Mouse (Mus musculus) brain, adult 2 months (tissue): ENCODE results near the gene Gmds.
A peak's percentile ranks its signal among the peaks of the same experiment; 100 is the strongest.

Source experiments
- DNase-seq: peaks from one replicate; pipeline ENCODE4 v3.0.0; 2011; ENCODE audit warnings: low read depth, low spot score

Gene Gmds

DNA sequence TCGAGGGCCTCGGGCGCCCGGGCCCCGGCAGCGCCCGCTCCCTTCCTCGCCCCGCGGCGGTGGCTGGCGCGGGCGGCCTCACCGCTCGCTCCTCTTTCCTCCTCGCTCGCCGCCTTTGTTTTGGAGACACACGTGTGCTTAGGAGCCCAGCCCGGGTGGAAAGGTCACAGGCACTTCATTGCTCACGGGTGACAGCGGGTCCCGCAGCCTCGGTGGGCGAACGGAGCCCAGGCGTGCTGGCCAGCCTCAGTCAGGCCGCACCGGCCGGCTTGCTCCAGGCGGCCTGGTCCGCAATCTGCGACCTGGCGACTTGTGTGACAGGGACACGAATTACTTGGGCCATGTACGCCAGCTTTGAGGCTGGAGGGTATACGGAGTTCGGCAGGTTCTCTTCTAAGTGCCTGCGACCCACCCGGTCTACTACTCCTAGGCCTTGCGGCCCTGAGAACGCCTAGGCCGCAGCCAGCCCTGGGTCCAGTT is 527.0 kb downstream of the Gmds start:
- no peak for DNase-seq

DNA sequence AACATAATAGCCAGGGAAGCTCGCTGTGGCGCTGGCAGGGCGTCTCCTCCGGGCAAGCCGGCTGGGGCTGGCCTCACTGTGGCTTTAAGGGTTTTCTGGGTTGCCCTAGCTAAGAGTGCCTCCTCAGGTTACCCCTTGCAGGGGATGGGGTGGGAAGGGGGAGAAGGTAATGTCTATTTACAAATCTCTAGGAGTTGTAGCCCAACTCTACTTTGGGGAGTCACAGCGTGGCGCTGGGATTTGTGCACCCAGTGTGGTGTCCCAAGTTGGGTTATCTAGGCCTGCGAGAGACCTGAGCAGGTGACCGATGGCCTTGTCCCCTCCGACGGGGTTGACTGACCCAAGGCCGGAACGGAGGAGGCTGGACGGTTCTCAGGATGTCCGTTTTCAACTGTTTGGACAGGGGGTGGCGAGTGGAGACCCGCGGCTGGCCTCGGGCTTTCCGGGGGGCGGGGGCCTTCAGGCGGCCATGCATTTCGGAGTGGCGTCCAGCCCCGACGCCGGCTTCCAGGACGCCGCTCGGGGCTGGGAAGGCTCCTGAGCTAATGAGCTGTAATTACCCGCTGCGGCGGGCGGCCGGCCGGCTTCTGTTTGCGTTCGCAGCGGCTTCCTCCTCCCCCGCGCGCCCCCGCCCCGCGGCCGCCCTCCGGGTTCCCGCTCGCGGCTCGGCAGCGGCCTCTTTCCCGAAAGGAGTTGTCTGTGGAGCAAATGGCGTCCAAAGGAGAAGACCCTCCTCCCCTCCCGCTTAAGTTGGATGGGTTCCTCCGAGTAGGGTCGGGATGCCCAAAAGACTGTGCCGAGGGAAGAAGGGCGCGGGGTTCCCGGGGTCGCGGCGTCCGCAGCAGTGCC is 527.6 kb downstream of the Gmds start:
- no peak for DNase-seq

DNA sequence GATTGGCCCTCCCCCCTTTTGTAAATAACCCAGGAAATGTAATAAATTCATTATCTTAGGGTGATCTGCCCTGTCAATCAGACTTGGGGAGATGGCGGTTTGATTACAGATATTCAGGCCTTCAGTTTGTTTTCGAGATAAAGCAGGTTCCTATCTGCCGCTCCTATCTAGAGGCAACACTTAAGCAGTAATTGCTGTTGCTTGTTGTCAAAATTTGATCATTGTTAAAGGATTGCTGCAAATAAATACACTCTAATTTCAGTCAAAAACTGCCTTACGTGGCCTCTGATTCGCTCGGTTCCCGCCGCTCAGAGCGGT is 528.2 kb downstream of the Gmds start:
- no peak for DNase-seq

- DNase-seq, result no peak
Observed at GRCm38 (mm10) chr13:31809701-31810100, 528.8 kb downstream of the Gmds start.

- DNase-seq, result no peak
Observed at GRCm38 (mm10) chr13:31808804-31809420, 529.6 kb downstream of the Gmds start.

DNA sequence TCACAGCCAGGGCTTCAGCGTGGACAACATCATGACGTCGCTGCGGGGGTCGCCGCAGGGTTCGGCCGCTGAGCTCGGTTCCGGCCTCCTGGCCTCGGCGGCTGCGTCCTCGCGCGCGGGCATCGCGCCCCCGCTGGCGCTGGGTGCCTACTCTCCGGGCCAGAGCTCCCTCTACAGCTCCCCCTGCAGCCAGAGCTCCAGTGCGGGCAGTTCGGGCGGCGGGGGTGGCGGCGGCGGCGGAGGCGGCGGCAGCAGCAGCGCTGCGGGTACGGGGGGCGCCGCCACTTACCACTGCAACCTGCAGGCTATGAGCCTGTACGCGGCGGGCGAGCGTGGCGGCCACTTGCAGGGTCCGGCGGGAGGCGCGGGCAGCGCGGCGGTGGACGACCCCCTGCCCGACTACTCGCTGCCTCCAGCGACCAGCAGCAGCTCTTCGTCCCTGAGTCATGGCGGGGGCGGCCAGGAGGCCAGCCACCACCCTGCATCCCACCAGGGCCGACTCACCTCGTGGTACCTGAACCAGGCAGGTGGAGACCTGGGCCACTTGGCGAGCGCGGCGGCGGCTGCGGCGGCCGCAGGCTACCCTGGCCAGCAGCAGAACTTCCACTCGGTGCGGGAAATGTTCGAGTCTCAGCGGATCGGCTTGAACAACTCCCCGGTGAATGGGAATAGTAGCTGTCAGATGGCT is 530.3 kb downstream of the Gmds start:
- DNase-seq, result no peak

GRCm38 (mm10) chr13:31807736-31808115 is 530.8 kb downstream of the Gmds start:
- DNase-seq, result no peak

DNA sequence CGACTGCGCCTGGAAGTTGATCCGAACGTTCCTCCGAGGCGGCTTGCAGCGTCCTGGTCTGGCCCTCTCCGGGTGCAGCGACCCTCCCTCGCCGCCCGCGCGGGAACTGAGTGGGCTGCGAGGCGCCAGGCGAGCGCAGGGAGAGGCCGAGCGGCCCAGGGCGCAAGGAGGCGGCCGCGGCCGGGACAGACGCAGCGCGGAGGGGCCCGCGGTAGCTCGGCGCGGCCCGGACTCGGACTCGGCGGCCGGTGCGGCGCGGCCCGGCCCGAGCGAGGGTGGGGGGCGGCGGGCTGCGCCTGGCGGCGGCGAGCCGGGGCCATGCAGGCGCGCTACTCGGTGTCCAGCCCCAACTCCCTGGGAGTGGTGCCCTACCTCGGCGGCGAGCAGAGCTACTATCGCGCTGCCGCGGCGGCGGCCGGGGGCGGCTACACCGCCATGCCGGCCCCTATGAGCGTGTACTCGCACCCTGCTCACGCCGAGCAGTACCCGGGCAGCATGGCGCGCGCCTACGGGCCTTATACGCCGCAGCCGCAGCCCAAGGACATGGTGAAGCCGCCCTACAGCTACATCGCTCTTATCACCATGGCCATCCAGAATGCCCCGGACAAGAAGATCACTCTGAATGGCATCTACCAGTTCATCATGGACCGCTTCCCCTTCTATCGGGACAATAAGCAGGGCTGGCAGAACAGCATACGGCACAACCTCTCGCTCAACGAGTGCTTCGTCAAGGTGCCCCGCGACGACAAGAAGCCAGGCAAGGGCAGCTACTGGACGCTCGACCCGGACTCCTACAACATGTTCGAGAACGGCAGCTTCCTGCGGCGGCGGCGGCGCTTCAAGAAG is 531.4 kb downstream of the Gmds start:
- DNase-seq, result no peak

DNA sequence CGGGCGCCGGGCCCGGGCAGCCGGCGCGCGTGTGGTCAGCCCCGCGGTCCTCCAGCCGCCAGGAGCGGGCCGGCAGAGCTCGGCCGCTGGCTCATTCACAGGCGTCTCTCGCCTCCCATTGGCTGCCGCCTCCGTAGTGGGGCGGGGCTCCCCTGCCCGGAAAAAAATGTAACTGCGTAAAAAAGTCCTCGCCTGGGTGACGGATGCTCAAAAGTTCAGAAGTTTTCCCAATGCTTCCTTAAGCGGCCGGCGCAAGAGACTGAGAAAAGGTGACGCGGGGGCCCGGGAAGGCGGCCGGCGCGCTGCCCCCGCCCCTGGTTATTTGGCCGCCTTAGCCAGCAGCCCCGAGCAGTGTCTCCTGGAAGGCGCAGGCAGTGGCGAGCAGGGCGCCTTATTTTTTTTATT is 532.1 kb downstream of the Gmds start, which contains the start of gene Foxc1:
TSS of gene Foxc1 (plus strand) at position 206 of the 405 bp plus-strand sequence.
- DNase-seq, result peak; percentile 55

GRCm38 (mm10) chr13:31805831-31806427 is 532.6 kb downstream of the Gmds start:
- DNase-seq, result no peak

DNA sequence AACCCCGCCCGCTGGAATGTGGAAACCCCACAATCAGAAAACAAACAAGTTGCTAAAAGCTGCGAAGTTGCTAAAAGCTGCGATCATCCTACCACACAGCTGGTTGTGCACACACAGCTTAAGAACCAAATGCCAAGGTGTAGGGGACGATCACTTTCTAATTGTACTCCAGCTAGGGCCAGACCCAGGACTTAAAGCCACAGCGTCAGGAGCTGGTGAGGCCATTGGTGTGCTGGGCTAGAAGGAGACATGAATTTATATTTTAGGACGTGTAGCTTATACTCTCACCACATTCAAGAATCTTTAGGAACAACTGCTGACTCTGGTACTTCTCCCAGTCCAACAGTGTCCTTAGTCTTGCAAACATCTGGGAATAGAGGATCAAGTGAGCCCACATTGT is 534.0 kb downstream of the Gmds start:
- DNase-seq, result no peak

DNA sequence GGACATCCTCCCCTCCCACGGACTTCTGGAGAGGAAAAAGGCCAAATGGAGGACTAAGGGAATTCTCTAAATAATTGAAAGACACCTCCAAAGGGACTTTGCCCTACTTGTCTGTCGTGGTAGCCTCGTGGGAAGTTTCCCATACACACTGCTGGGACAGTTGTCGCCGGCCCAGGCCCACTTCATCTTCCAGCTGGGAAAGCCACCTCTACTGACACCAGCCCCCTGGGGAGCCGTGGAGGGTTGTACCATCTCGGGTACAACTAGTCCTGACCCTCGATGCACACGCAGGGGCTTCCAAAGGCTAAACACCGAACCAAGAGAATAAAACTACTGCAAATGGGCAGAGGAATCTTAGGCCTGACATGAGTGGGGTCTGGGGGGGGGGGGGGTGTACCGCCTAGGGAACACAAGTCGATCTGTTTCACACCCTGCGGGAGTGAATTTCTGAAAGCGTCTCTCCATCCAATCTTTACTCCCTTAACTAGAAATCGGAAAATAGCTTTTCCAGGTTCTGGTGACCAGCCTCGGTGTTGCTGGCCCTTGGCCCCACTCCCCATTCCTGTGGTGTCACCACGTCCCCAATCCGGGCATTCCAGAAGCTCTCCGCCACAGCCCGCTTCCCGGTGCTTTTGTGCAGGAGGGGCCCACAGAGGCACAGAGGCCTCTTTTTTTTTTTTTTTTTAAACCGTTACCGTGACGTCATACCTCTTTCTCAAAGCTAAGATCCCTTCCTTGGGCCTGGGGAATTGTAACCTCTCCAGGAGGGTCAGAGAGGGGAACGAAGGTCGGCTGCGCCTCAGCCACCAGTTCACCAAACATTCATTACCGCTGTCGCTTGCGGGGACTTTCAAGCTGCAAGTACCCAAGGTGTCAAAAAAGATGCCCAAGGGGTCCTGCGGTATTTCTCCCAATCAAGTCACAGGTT is 535.1 kb downstream of the Gmds start:
- no peak for DNase-seq

DNA sequence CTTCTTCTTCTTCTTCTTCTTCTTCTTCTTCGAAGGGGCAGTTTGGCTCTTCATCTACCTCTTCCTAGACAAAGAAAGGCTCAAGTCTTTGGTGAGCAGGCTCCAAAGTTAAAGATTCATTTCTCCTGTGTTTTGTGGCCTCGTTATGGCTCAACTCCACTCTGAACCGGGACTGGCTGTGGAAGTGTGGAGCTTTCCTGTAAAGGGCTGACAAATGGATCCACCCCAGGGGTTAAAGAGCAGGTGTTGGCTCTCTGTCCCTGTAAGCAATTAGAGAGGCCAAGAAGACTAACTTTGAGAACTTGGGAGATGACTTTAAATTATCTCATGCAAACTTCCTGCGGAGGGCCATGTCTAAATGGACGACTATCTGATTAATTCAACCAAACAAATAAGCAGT is 536.1 kb downstream of the Gmds start:
- no peak for DNase-seq

- DNase-seq, result no peak
Observed at GRCm38 (mm10) chr13:31801703-31802305, 536.7 kb downstream of the Gmds start.

DNA sequence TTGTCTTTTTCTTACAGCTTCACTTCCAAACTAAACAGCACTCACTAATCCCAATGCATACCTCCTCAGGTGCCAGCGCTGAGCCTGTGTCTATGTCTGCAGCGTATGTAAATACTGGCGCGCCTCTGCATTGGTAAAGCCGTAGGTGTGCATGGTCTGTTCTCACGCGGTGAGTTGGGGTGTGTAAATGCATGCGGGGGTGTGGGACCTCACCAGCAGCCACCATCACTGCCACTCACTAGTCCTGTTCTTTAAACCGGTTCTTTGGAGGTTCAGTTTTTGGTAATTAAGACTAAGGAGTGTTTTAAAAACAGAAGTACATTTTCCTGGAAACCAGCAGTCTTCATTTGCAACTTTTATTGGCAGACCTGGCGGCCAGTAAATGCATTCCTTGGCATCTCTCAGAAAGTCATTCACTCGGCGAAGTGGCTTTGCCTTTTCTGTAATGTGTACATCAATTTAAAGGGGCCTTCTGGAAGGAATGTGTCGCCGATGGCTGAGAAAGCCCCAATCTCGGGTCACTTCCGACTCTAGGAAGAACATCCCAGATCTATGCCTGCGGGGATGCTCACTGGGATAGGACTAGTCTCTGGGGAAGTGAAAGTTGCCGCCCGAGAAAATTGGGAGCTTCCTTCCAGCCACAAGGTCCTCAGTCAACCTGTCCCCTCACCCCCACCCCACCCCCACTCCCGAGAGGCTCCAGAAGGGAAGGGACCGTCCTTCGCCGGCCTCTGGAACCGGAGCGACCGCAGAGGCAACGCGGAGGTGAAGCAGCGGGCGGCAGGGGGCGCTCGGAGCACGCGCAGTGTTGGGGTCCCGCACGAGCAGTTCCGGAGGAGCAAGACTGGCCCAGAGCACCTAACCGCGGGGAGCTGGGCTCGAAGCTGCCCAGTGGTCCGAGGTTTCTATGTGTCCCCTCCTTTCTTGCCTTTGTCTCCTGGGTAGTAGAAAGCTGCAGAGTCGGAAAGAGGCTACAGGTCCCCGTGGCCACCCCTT is 537.7 kb downstream of the Gmds start:
- DNase-seq, result peak; percentile 67

DNA sequence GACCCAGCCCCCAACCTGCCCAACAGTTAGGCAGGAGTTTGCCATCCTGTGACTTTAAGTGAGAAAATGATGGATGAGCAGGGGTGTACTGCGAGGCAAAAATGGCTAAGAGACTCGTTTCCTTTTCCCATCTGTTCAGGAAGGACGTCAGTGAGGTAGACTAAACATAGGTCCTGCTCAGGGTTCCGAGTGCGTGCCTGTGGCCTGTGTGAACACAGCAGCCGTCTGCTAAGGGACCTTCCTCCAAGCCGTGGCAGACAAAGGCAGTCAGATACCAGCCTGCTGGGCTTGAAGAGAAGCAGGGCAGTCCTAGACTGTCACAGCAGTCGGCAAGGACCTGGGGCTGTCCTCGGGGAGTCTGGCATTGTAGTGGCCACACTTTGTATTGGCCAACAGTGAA is 540.5 kb downstream of the Gmds start:
- no peak for DNase-seq

GRCm38 (mm10) chr13:31797346-31797745 is 541.2 kb downstream of the Gmds start:
- no peak for DNase-seq

DNA sequence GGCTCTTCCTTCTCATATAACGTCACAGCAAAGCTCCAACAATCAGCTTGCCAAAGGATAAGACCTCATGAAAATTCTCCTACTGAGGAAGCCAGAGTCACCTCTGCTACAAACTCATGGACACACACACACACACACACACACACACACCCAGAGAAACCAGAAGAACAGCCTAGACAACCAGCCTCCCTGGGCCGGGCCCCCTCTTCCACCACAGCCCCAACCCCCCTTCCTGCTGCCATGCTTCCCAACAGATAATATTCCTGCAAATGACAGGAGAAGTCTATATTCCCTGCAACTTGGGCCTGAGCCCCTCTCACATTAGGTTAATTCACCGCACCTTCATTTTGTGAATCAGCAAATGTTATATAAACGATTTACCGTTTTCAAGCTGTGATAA is 545.4 kb downstream of the Gmds start:
- DNase-seq, result no peak
